Mouse (Mus musculus) intestine, embryonic 15.5 days (tissue): Measurements from ENCODE around the gene Brd1. TPM values are rescaled to one million over a fixed set of nuclear protein-coding genes. Genes with fewer than 3 reads are reported as not detected.
"Not testable (repeated sequence)": the region's sequence is repeated elsewhere in the genome, so short reads cannot be mapped to it uniquely, and the experiment has no call there.

ENCODE experiments used
- ATAC-seq: fragments of 200-750 bp; cut with Nextera tagmentation; 2 replicates; pipeline ENCODE4 v1.8.0; 2017; ENCODE audit warnings: moderate TSS enrichment, moderate library complexity
- H3K27ac ChIP-seq: fragments of 300-500 bp; sonication (generic); 2 replicates; pipeline ENCODE4 v1.5.1; 2015; ENCODE audit warnings: mild to moderate bottlenecking, inconsistent platforms
- H3K27me3 ChIP-seq: fragments of 300-500 bp; sonication (generic); replicated peaks from 2 replicates; pipeline ENCODE4 v1.6.1; 2015; ENCODE audit warnings: inconsistent platforms
- H3K36me3 ChIP-seq: fragments of 300-500 bp; sonication (generic); 2 replicates; pipeline ENCODE4 v1.6.1; 2015; ENCODE audit warnings: inconsistent platforms
- H3K4me1 ChIP-seq: fragments of 300-500 bp; sonication (generic); replicated peaks from 2 replicates; pipeline ENCODE4 v1.6.1; 2015; ENCODE audit warnings: inconsistent platforms
- H3K4me2 ChIP-seq: fragments of 300-500 bp; sonication (generic); replicated peaks from 2 replicates; pipeline ENCODE4 v1.6.1; 2015; ENCODE audit warnings: mild to moderate bottlenecking, inconsistent platforms
- H3K4me3 ChIP-seq: fragments of 300-500 bp; sonication (generic); replicated peaks from 2 replicates; pipeline ENCODE4 v1.5.1; 2015; ENCODE audit warnings: inconsistent platforms
- H3K9ac ChIP-seq: fragments of 300-500 bp; sonication (generic); 2 replicates; pipeline ENCODE4 v1.6.1; 2015; ENCODE audit warnings: inconsistent platforms
- H3K9me3 ChIP-seq: fragments of 300-500 bp; sonication (generic); 2 replicates; pipeline ENCODE4 v1.6.1; 2016; ENCODE audit warnings: inconsistent platforms
- WGBS: fragments of 180-500 bp; shearing (Covaris S2); methylation state at CpG from one replicate; pipeline ENCODE4 v1.1.7; 2015; 5-methylcytosine and 5-hydroxymethylcytosine counted together
- polyA plus RNA-seq: library from polyadenylated mRNA; unstranded; fragments of >200 nt; fragmentation: Nextera tagmentation; extraction: Ambion mirVana; gene quantifications from 2 replicates; pipeline ENCODE4 v1.2.1, GENCODE M21; 2015

Gene Brd1
- polyA plus RNA-seq, 1 experiment from 2014 or later = 17.1 TPM

GRCm38 (mm10) chr15:88724311-88724710, 9.7 kb downstream of the Brd1 start:
- 80% methylated on average over 7 of the region's 7 CpGs for WGBS
- H3K36me3 ChIP-seq = peaks cover 41% of the 10 kb centered on the region

DNA sequence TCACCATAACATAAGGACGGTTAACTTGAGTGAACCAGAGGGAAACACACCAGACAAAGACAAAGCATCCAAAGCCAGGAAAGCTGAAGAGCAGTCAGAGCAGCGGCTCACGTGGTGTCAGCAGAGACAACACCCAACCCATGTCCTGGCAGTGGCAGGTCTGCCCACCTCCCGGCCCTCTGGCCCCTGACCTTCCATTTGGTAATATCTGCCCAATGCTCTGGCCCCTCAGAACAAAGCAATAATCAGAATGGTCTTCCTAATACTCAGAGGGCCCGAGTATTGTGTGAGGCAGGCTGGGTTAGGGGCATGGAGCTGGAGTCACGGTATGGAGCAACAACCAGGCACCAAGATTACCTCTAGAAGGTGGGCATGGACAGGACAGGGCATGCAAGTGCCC, 10.8 kb downstream of the Brd1 start:
- WGBS = 84% methylated on average over 6 of the region's 6 CpGs
- Histone ChIP-seq H3K27ac (no peak overlapping the region), H3K27me3 (no peaks in the 10 kb centered on the region), H3K4me1 (no peaks in the 10 kb centered on the region), H3K4me3 (no peak overlapping the region), H3K4me2 (no peak overlapping the region), H3K9me3 (no peaks in the 10 kb centered on the region), H3K9ac (no peak overlapping the region), H3K36me3 (peaks cover 31% of the 10 kb centered on the region)
- ATAC-seq = no peak

More at GRCm38 (mm10) chr15:88724311-88724710, 9.7 kb downstream of the Brd1 start:
- no peak for ATAC-seq
- H3K4me3 ChIP-seq = no peak overlapping the region
- no peaks in the 10 kb centered on the region for H3K27me3 ChIP-seq
- H3K9me3 ChIP-seq = no peaks in the 10 kb centered on the region
- no peak overlapping the region for H3K9ac ChIP-seq
- no peak overlapping the region for H3K27ac ChIP-seq
- H3K4me2 ChIP-seq = no peak overlapping the region
- H3K4me1 ChIP-seq = no peaks in the 10 kb centered on the region

- no peak overlapping the region for H3K27ac ChIP-seq
- H3K9ac ChIP-seq = no peak overlapping the region
- no peak overlapping the region for H3K4me2 ChIP-seq
- no peaks in the 10 kb centered on the region for H3K4me1 ChIP-seq
- WGBS = 80% methylated on average over 9 of the region's 9 CpGs
- no peak overlapping the region for H3K4me3 ChIP-seq
- no peaks in the 10 kb centered on the region for H3K9me3 ChIP-seq
- ATAC-seq = no peak
- no peaks in the 10 kb centered on the region for H3K27me3 ChIP-seq
- H3K36me3 ChIP-seq = peaks cover 55% of the 10 kb centered on the region
These were observed 16.8 kb downstream of the Brd1 start for GRCm38 (mm10) chr15:88717239-88717638.

GRCm38 (mm10) chr15:88716350-88716749, 17.7 kb downstream of the Brd1 start:
- Histone ChIP-seq H3K9ac (no peak overlapping the region), H3K27me3 (no peaks in the 10 kb centered on the region), H3K27ac (no peak overlapping the region), H3K4me1 (no peaks in the 10 kb centered on the region), H3K4me2 (no peak overlapping the region), H3K36me3 (peaks cover 61% of the 10 kb centered on the region), H3K4me3 (no peak overlapping the region), H3K9me3 (no peaks in the 10 kb centered on the region)
- ATAC-seq = no peak

GRCm38 (mm10) chr15:88714021-88714589, 19.9 kb downstream of the Brd1 start:
- 88% methylated on average over 6 of the region's 6 CpGs for WGBS
- H3K9ac ChIP-seq = no peak overlapping the region
- no peak overlapping the region for H3K27ac ChIP-seq
- no peaks in the 10 kb centered on the region for H3K27me3 ChIP-seq
- H3K9me3 ChIP-seq = no peaks in the 10 kb centered on the region
- peaks cover 73% of the 10 kb centered on the region for H3K36me3 ChIP-seq
- no peak for ATAC-seq
- no peaks in the 10 kb centered on the region for H3K4me1 ChIP-seq
- no peak overlapping the region for H3K4me2 ChIP-seq
- H3K4me3 ChIP-seq = no peak overlapping the region

GRCm38 (mm10) chr15:88712501-88712900, 21.5 kb downstream of the Brd1 start:
- Histone ChIP-seq H3K27me3 (no peaks in the 10 kb centered on the region), H3K4me1 (no peaks in the 10 kb centered on the region), H3K9me3 (no peaks in the 10 kb centered on the region), H3K36me3 (peaks cover 69% of the 10 kb centered on the region), H3K9ac (no peak overlapping the region), H3K4me2 (no peak overlapping the region), H3K4me3 (no peak overlapping the region), H3K27ac (no peak overlapping the region)
- no peak for ATAC-seq
- 91% methylated on average over 15 of the region's 15 CpGs for WGBS

- Histone ChIP-seq H3K9me3 (no peaks in the 10 kb centered on the region), H3K9ac (no peak overlapping the region), H3K4me1 (no peaks in the 10 kb centered on the region), H3K27ac (no peak overlapping the region), H3K36me3 (peaks cover 66% of the 10 kb centered on the region), H3K4me2 (no peak overlapping the region), H3K4me3 (no peak overlapping the region), H3K27me3 (no peaks in the 10 kb centered on the region)
- 91% methylated on average over 5 of the region's 5 CpGs for WGBS
- no peak for ATAC-seq
These were observed 24.2 kb downstream of the Brd1 start for GRCm38 (mm10) chr15:88709878-88710277.

DNA sequence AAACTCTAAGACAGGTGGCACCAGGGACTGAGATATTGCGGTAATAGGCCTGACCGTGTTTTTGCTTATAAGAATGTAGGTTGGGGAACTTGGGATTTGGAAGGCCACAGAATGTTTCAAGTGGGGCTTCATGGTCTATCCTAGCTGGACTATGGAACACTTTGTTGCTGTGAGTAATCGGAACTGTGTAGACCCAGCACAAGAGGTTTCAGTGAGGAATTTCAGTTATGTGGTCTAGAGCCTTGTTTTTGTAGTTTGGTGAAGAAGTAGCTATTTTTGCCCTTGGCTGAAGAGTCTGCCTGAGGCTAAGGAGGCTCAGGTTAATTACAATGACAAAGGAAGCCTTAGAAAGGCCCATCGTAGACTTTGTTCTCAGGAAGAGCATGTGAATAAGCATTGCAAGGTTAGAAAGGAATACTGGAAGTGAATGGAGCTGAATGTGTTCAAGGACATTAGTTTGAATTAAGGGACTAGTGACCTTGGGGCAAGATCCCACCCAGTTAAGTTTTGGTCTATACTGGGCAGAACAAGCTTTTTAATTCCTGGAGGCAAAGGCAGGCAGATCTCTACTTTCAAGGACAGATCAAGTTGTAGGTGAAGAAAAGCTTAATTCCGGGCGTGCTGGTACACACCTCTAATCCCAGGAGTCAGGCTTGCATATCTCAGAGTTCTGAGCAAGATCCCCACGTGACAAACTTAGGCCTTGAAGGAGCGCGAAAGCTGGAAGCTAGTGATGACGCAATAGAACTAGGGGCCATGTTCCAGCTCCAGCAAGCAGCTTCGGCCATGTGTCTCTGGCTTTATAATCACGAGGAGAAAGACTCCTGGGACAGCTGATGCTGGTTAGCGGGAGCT, 25.1 kb downstream of the Brd1 start:
- Histone ChIP-seq H3K9me3 (no peaks in the 10 kb centered on the region), H3K27me3 (no peaks in the 10 kb centered on the region), H3K36me3 (peaks cover 65% of the 10 kb centered on the region), H3K4me1 (no peaks in the 10 kb centered on the region), H3K4me3 (no peak overlapping the region), H3K27ac (no peak overlapping the region), H3K9ac (no peak overlapping the region), H3K4me2 (no peak overlapping the region)
- ATAC-seq = peak; percentile 26; the same call in 1 of the 2 replicates
- WGBS = 87% methylated on average over 13 of the region's 13 CpGs

GRCm38 (mm10) chr15:88708204-88708603, 25.8 kb downstream of the Brd1 start:
- 91% methylated on average over 5 of the region's 5 CpGs for WGBS
- ATAC-seq = no peak
- no peaks in the 10 kb centered on the region for H3K9me3 ChIP-seq

GRCm38 (mm10) chr15:88706987-88707386, 27.0 kb downstream of the Brd1 start:
- ATAC-seq = not testable (repeated sequence)

More at GRCm38 (mm10) chr15:88708204-88708603, 25.8 kb downstream of the Brd1 start:
- H3K4me1 ChIP-seq = no peaks in the 10 kb centered on the region
- no peak overlapping the region for H3K4me3 ChIP-seq
- H3K9ac ChIP-seq = no peak overlapping the region
- H3K36me3 ChIP-seq = peaks cover 65% of the 10 kb centered on the region
- no peaks in the 10 kb centered on the region for H3K27me3 ChIP-seq
- no peak overlapping the region for H3K4me2 ChIP-seq
- H3K27ac ChIP-seq = no peak overlapping the region

GRCm38 (mm10) chr15:88706320-88706719, 27.7 kb downstream of the Brd1 start:
- no peak for ATAC-seq
- no peak overlapping the region for H3K4me3 ChIP-seq
- 90% methylated on average over 6 of the region's 6 CpGs for WGBS
- no peak overlapping the region for H3K27ac ChIP-seq
- H3K36me3 ChIP-seq = peaks cover 51% of the 10 kb centered on the region
- no peaks in the 10 kb centered on the region for H3K27me3 ChIP-seq
- H3K4me1 ChIP-seq = no peaks in the 10 kb centered on the region
- no peak overlapping the region for H3K4me2 ChIP-seq
- H3K9me3 ChIP-seq = no peaks in the 10 kb centered on the region
- H3K9ac ChIP-seq = no peak overlapping the region

More at GRCm38 (mm10) chr15:88706987-88707386, 27.0 kb downstream of the Brd1 start:
- peaks cover 58% of the 10 kb centered on the region for H3K36me3 ChIP-seq
- H3K9me3 ChIP-seq, H3K4me1 ChIP-seq, H3K27ac ChIP-seq, H3K27me3 ChIP-seq, H3K9ac ChIP-seq, H3K4me3 ChIP-seq, H3K4me2 ChIP-seq: not testable (repeated sequence)
- 74% methylated on average over 13 of the region's 13 CpGs for WGBS

DNA sequence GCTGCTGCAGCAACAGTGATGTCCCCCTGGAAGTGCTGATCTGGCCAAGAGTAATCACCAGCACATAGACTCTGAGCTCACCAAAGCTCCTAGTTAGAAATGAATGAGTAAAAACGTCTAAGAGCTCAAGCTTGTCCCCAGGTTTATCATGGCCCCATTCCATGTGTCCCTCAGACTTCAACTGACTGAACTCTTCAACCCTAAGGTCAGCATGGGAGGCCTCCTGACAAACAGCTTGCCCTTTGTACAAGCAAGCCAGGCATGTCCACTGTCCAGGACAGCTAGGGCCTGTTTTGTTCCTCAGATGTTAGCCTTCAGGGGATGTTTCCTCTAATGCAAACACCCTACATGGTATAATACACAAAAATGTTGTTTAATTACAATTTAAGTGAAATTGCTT, 29.7 kb downstream of the Brd1 start:
- WGBS = 42% methylated on average over 1 of the region's 1 CpGs
- H3K4me1 ChIP-seq = no peaks in the 10 kb centered on the region
- H3K9ac ChIP-seq = no peak overlapping the region
- H3K4me2 ChIP-seq = no peak overlapping the region
- ATAC-seq = no peak
- H3K27ac ChIP-seq = no peak overlapping the region
- H3K9me3 ChIP-seq = no peaks in the 10 kb centered on the region
- H3K36me3 ChIP-seq = peaks cover 51% of the 10 kb centered on the region
- no peaks in the 10 kb centered on the region for H3K27me3 ChIP-seq
- no peak overlapping the region for H3K4me3 ChIP-seq

GRCm38 (mm10) chr15:88702501-88702900, 31.5 kb downstream of the Brd1 start:
- ATAC-seq = no peak
- Histone ChIP-seq H3K27me3 (no peaks in the 10 kb centered on the region), H3K4me1 (no peaks in the 10 kb centered on the region), H3K4me3 (no peak overlapping the region), H3K9ac (no peak overlapping the region), H3K36me3 (peaks cover 60% of the 10 kb centered on the region), H3K9me3 (no peaks in the 10 kb centered on the region), H3K4me2 (no peak overlapping the region), H3K27ac (no peak overlapping the region)
- WGBS = 77% methylated on average over 3 of the region's 3 CpGs
